Mouse (Mus musculus) kidney, postnatal 0 days (tissue): ENCODE measurements around the gene Snx7. TPM values are rescaled to one million over a fixed set of nuclear protein-coding genes. Genes with fewer than 3 reads are reported as not detected.

ENCODE experiments used
- ATAC-seq: fragments of 200-750 bp; cut with Nextera tagmentation; replicated peaks from 2 replicates; pipeline ENCODE4 v1.8.0; 2017; ENCODE audit warnings: low read depth, moderate number of reproducible peaks, moderate TSS enrichment, moderate library complexity; ENCODE audit not compliant: low FRiP score
- DNase-seq: peaks from one replicate; pipeline ENCODE4 v3.0.0-alpha.2; 2016; ENCODE audit warnings: low spot score
- H3K27ac ChIP-seq: fragments of 300-500 bp; sonication (generic); 2 replicates; pipeline ENCODE4 v1.5.1; 2014; ENCODE audit warnings: mild to moderate bottlenecking
- H3K27me3 ChIP-seq: fragments of 300-500 bp; sonication (generic); 2 replicates; pipeline ENCODE4 v1.6.1; 2014; ENCODE audit warnings: low read length, mixed read lengths; ENCODE audit not compliant: insufficient read depth
- H3K36me3 ChIP-seq: fragments of 300-500 bp; sonication (generic); 2 replicates; pipeline ENCODE4 v1.6.1; 2014; ENCODE audit warnings: low read length, mixed read lengths; ENCODE audit not compliant: insufficient read depth
- H3K4me1 ChIP-seq: fragments of 300-500 bp; sonication (generic); replicated peaks from 2 replicates; pipeline ENCODE4 v1.6.1; 2014; ENCODE audit warnings: antibody characterized with exemption, low read length, mixed read lengths; ENCODE audit not compliant: insufficient read depth
- H3K4me2 ChIP-seq: fragments of 300-500 bp; sonication (generic); 2 replicates; pipeline ENCODE4 v1.6.1; 2014; ENCODE audit warnings: mild to moderate bottlenecking, low read length, moderate library complexity, mixed read lengths
- H3K4me3 ChIP-seq: fragments of 300-500 bp; sonication (generic); replicated peaks from 2 replicates; pipeline ENCODE4 v1.5.1; 2014; ENCODE audit warnings: low read depth, low read length
- H3K9ac ChIP-seq: fragments of 300-500 bp; sonication (generic); 2 replicates; pipeline ENCODE4 v1.6.1; 2014; ENCODE audit warnings: low read depth, low read length
- H3K9me3 ChIP-seq: fragments of 300-500 bp; sonication (generic); replicated peaks from 2 replicates; pipeline ENCODE4 v1.6.1; 2016; ENCODE audit warnings: low read length, inconsistent platforms, mixed read lengths
- CTCF ChIP-seq: IDR thresholded peaks from 2 replicates; pipeline ENCODE4 v1.5.1; 2016; ENCODE audit warnings: antibody characterized with exemption, low read depth, mild to moderate bottlenecking, moderate library complexity
- WGBS: fragments of 180-500 bp; shearing (Covaris S2); extraction: QIAGEN DNeasy Blood & Tissue Kit; methylation state at CpG from one replicate; pipeline ENCODE4 v1.1.7; 2014; 5-methylcytosine and 5-hydroxymethylcytosine counted together
- polyA plus RNA-seq: library from polyadenylated mRNA; unstranded; fragments of >200 nt; fragmentation: Nextera tagmentation; extraction: Ambion mirVana; gene quantifications from 2 replicates; pipeline ENCODE4 v1.2.1, GENCODE M21; 2015

Snx7 gene
- 84.7 and 90.2 TPM in 2 replicates for polyA plus RNA-seq

GRCm38 (mm10) chr3:117868637-117869323, at the start of gene Snx7:
Gene Snx7, minus strand, starts transcription at chr3:117868936.
- no peaks in the 10 kb centered on the region for H3K4me1 ChIP-seq
- no peak; the same call in 1 of the 2 replicates for TF ChIP-seq CTCF
- H3K27ac ChIP-seq, result peak within 1 kb of the TSS; percentile 85
- H3K9ac ChIP-seq, result peak within 1 kb of the TSS; percentile 67
- no peaks in the 10 kb centered on the region for H3K27me3 ChIP-seq
- ATAC-seq, result peak; percentile 99
- peak; percentile 90 for DNase-seq
- no peaks in the 10 kb centered on the region for H3K9me3 ChIP-seq
- H3K4me3 ChIP-seq, result peak within 1 kb of the TSS; percentile 57
- WGBS, result under 1% methylated on average over 52 of the region's 53 CpGs
- no peaks in the 10 kb centered on the region for H3K36me3 ChIP-seq
- H3K4me2 ChIP-seq, result peak within 1 kb of the TSS; percentile 69

DNA sequence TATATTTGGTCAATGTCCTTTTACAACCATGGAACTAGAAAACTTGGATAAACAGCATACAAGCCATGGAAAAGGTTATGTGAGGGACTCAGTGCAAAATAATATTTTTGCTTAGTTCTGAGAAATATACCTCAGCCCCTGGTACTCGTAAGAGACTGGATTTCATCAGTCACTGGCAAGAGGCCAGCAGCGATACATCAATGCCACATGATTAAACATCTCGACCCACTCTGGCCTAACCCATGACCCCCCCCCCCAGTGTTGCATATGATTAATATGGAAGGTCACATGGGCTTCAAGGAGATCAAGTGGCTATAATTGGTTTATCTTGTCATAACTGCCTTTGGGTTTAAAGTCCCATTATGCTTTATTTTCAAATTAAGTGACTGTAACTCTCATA, 46.7 kb upstream of the Snx7 start:
- DNase-seq (no peak), ATAC-seq (no peak)
- H3K9ac ChIP-seq, result no peak overlapping the region
- H3K27ac ChIP-seq, result no peak overlapping the region
- no peak for TF ChIP-seq CTCF
- 65% methylated on average over 3 of the region's 3 CpGs for WGBS
- no peaks in the 10 kb centered on the region for H3K9me3 ChIP-seq
- no peaks in the 10 kb centered on the region for H3K4me1 ChIP-seq
- H3K4me3 ChIP-seq, result no peak overlapping the region
- H3K4me2 ChIP-seq, result no peak overlapping the region
- H3K27me3 ChIP-seq, result no peaks in the 10 kb centered on the region
- H3K36me3 ChIP-seq, result no peaks in the 10 kb centered on the region

GRCm38 (mm10) chr3:117893736-117894135, 25.0 kb upstream of the Snx7 start:
- Histone ChIP-seq H3K27me3 (no peaks in the 10 kb centered on the region), H3K36me3 (no peaks in the 10 kb centered on the region), H3K9me3 (no peaks in the 10 kb centered on the region), H3K9ac (no peak overlapping the region), H3K4me1 (no peaks in the 10 kb centered on the region), H3K4me3 (no peak overlapping the region), H3K27ac (no peak overlapping the region), H3K4me2 (no peak overlapping the region)
- 90% methylated on average over 2 of the region's 2 CpGs for WGBS
- ATAC-seq (no peak), DNase-seq (no peak)
- TF ChIP-seq CTCF, result no peak

DNA sequence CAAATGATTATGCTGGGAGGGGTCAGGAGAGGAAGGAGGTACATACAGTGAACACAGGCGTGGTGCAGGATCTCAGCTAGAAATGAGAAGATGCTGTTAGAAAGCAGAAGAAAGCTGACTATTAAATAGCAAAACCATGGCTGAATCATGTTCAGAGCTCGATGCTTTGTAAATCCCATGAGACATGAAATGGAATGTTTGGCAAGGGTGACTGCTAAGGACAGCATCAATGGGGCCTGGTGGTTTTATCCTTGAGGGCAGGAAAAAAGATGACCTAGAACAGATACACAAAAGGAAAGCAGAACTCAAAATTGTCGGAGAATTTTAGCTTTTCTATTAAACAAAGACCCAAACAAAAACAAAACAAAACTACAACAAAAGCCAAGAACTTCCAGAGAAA, 6.7 kb upstream of the Snx7 start:
- 80% methylated on average over 3 of the region's 3 CpGs for WGBS
- no peak for TF ChIP-seq CTCF
- H3K4me2 ChIP-seq, result no peak overlapping the region
- no peak overlapping the region for H3K27ac ChIP-seq
- H3K36me3 ChIP-seq, result no peaks in the 10 kb centered on the region
- no peaks in the 10 kb centered on the region for H3K27me3 ChIP-seq
- no peaks in the 10 kb centered on the region for H3K9me3 ChIP-seq
- ATAC-seq (no peak), DNase-seq (no peak)
- no peaks in the 10 kb centered on the region for H3K4me1 ChIP-seq
- no peak overlapping the region for H3K9ac ChIP-seq
- H3K4me3 ChIP-seq, result no peak overlapping the region

DNA sequence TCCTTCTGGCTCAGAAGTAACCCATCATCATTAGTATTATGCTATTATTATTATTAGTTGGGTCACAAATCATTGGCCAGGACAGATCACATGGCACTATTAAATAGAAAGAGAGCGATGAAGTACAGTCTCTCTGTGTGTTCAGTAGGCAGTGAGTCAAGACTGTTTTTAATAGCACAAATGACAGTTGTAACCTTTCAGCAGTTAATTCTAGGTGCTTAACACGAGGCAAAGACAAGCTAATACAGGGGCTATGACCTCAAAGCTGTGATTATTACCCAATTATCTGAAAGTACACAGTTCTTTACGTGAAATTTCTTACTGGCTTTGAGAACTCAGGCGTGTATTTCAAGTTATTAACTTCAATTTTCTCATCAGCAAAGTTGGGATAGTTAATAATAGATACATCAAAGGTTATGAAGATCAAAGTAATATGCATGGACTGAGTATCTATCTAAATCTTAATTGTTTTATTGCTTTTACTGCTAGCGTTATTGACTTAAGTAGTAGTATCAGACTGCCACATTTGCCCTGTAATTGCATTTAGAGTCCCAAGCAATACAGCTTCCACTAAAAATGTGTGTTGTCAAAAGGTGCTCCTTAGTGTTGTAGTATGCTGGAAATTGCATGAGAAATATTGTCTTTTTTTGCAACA, 4.6 kb upstream of the Snx7 start:
- no peak for TF ChIP-seq CTCF
- no peaks in the 10 kb centered on the region for H3K27me3 ChIP-seq

DNA sequence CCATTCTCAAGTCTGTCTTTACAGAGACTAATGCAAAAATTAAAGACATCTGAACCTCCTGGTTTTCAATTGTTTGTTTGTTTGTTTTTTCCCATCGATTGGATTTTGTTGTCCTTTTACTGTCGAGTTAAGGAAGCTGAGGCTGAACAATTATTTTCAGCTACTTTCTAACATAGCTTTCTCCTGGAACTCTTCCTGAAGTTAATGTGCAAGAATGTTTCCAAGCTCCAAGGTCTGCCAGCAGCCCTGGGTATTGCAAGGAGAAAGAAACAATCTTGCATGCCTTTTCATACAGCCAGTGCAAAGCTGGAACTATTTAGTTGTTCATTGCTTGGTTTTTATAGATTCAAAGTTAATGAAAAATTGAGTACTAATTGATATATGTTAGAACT, 584 bp upstream of the Snx7 start:
- peak overlapping the region; percentile 67 for H3K9ac ChIP-seq
- H3K4me3 ChIP-seq, result peak overlapping the region; percentile 57
- no peaks in the 10 kb centered on the region for H3K27me3 ChIP-seq
- ATAC-seq (no peak), DNase-seq (no peak)
- peak overlapping the region; percentile 69 for H3K4me2 ChIP-seq
- H3K36me3 ChIP-seq, result no peaks in the 10 kb centered on the region
- peak overlapping the region; percentile 85 for H3K27ac ChIP-seq
- TF ChIP-seq CTCF, result no peak
- no peaks in the 10 kb centered on the region for H3K4me1 ChIP-seq
- no peaks in the 10 kb centered on the region for H3K9me3 ChIP-seq
- 17% methylated on average over 2 of the region's 2 CpGs for WGBS

More for the DNA sequence above, 4.6 kb upstream of the Snx7 start:
- Histone ChIP-seq H3K36me3 (no peaks in the 10 kb centered on the region), H3K4me2 (no peak overlapping the region), H3K27ac (no peak overlapping the region), H3K9me3 (no peaks in the 10 kb centered on the region), H3K4me3 (no peak overlapping the region), H3K9ac (no peak overlapping the region), H3K4me1 (no peaks in the 10 kb centered on the region)
- no peak for ATAC-seq
- 55% methylated on average over 5 of the region's 5 CpGs for WGBS
- DNase-seq, result no peak
